Mouse (Mus musculus) left cerebral cortex, adult 11 months (tissue): ENCODE measurements at regions not wholly inside any gene's neighbourhood (a gene's known extent, or its start where the extent isn't known, plus 50 kb on each side); places are given as distances from the start of the nearest gene placed in this dataset.
A peak's percentile ranks its signal among the peaks of the same experiment; 100 is the strongest.

Experiments used
- DNase-seq: peaks from one replicate; pipeline ENCODE4 v3.0.0; 2022; ENCODE audit warnings: low spot score

DNA sequence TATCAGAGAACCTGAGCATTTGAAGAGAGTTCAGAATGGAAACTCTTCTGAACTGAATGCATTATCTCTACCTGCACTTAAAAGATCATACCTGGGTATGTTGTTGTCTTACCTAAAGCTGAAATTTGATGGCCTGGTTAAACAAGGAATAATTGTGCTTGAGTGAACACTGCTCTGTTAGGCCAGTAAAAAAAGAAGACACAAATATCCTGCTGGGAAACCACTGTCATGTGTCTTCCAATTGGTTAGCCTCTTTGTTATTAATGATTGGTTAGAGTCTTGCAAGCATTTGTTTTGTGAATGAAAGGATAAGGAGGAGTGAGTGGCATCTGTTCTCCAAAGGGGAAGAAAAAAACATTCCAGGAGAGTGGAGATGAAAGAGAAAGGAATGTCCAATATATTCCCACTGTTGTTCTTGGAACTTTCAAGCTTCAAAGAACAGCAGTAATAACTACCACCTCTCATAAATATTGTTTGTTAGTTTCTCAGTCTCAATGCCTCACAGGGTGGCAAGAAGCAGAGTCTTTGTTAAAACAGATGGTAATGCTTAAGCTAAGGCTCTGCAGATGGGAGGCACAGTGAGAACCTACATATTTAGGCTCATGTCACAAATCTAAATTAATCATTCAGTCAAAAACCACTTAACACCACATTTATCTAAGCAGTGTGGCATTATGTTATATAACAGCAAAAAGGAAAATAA, 165.5 kb downstream of the Dsel start:
- no peak for DNase-seq

DNA sequence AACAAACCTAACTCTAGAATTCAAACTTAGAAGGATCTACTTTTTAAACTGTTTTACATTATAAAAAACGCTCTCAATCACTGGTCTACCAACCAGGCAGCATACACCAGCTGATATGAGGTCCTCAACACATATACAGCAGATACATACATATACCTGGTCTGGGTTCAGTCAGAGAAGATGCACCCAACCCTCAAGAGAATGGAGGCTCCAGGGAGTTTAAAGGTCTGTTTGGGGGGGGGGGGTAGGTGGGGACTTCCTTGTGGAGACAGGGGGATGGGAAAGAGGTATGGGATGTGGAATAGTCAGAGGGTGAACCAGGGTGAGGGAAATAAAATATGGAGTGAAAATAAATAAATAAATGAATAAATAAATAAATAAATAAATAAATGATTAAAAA, 203.8 kb downstream of the Dsel start:
- no peak for DNase-seq

DNA sequence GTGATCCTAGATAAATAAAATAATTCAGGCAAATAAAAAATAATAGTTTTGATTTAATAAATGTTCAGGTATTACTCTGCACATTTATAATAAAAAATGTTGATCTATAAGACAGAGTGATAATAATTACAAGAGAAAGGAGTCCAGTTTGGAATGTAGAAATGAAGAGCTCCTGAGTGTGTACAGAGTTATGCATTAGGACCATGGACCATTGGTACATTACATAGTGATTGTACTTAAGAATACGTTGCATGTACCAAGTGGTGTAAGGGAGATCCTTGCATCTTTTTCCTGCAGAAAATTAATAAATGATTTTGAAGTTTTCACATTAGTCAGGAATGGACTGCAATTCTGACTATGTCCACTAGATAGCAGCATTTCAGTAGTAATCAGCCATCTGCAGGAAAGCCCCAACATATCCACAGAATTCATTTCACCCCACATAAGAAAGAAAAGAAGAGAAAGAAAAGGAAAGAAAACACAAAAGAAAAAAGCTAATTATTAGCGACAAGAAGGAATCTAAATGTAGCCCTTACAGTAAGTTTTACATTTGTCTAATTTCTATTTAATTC, 204.5 kb downstream of the Dsel start:
- DNase-seq = peak; percentile 18

DNA sequence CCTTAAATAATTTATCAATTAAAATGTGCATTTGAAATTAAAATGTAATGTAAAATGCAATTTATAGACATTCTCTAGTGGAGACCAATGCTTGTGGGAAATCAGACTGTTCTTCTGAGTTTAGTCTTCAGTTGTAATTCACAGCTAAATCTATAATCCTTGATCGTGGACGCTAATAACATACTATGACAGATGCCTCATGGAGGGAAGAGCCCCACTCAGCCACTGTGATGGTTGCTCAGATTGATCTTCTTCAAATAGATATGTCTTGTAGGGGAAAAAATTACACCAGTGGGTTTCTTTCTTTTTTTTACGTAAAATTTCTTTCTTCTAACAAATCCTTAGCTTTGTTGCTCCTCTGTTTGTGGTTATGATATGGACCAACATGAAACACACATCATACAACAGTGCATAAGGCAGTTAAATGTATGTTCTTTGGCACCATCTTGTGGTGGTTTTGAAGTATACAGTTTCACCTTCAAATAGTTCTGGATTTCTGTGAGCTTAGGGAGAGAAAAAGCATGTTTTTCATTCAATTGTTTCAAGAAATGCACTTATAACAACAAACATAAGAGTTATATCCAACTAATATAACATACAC, 230.8 kb downstream of the Dsel start:
- DNase-seq = peak; percentile 5
